Mouse (Mus musculus): Measurements from ENCODE around the gene G3bp1.

- TF ChIP-seq CTCF (IDR thresholded peaks at IDR 0.05; ENCODE audit: low read depth): no peak
- no peak for TF ChIP-seq EP300 (IDR thresholded peaks at IDR 0.05; ENCODE audit: low read depth)
These were observed 19.2 kb upstream of the G3bp1 start for GRCm38 (mm10) chr11:55450311-55450710.
